Mouse (Mus musculus) E14TG2a.4 (cell line): Measurements from ENCODE around the gene Pgbd1.

Experiments used
- CTCF ChIP-seq: conservative IDR thresholded peaks from 2 replicates; pipeline ENCODE4 v1.5.1; 2014; ENCODE audit warnings: low read length
- NANOG ChIP-seq: IDR thresholded peaks from 2 replicates; pipeline ENCODE4 v1.6.1; 2014; ENCODE audit warnings: borderline replicate concordance, low read length, mixed read lengths
- POU5F1 ChIP-seq: IDR thresholded peaks from 2 replicates; pipeline ENCODE4 v1.6.1; 2014; ENCODE audit warnings: low read length, borderline replicate concordance

- no peak for TF ChIP-seq CTCF
- TF ChIP-seq POU5F1, result no peak
- TF ChIP-seq NANOG, result no peak
Observed at GRCm38 (mm10) chr13:21407341-21407740, 33.5 kb downstream of the Pgbd1 start.
